Mouse (Mus musculus) bone marrow macrophage, adult 2 months (primary cell): ENCODE data around the gene Kif18b.

Experiments used
- CTCF ChIP-seq: IDR thresholded peaks from 2 replicates; pipeline ENCODE4 v1.5.1; 2012; ENCODE audit warnings: low read depth, mild to moderate bottlenecking, low read length, moderate library complexity
- POLR2A ChIP-seq: IDR thresholded peaks from 2 replicates; pipeline ENCODE4 v1.6.1; 2012; ENCODE audit warnings: mild to moderate bottlenecking, low read depth, low read length, borderline replicate concordance

- no peak for TF ChIP-seq CTCF
- TF ChIP-seq POLR2A, result no peak
Measured at GRCm38 (mm10) chr11:102930672-102931071, 5.7 kb upstream of the Kif18b start.
